Mouse (Mus musculus): ENCODE results near the gene Slc15a1.
"Not testable (repeated sequence)": the region's sequence is repeated elsewhere in the genome, so short reads cannot be mapped to it uniquely, and the experiment has no call there.

Slc15a1 gene

GRCm38 (mm10) chr14:121451424-121452029 lies 53.5 kb downstream of the Slc15a1 start:
- DNase-seq (ENCODE audit: low spot score in 2 of 2): no peak

- peak; percentile 67 to 81 for DNase-seq (ENCODE audit: low spot score in 2 of 2)
Observed at GRCm38 (mm10) chr14:121450504-121451423, 54.3 kb downstream of the Slc15a1 start.

GRCm38 (mm10) chr14:121446951-121447350 lies 58.1 kb downstream of the Slc15a1 start:
- DNase-seq (ENCODE audit: low spot score in 2 of 2): peak; percentile 59 to 70

GRCm38 (mm10) chr14:121445194-121445593 lies 59.9 kb downstream of the Slc15a1 start:
- DNase-seq (ENCODE audit: low spot score in 2 of 2): peak; percentile 81 to 93

GRCm38 (mm10) chr14:121440807-121441206 lies 64.2 kb downstream of the Slc15a1 start:
- DNase-seq (ENCODE audit: low spot score in 2 of 2): no peak

GRCm38 (mm10) chr14:121437026-121437425 lies 68.0 kb downstream of the Slc15a1 start:
- peak in 1 of 2 experiments; percentile 47 for DNase-seq (ENCODE audit: low spot score in 2 of 2)

- DNase-seq (ENCODE audit: low spot score in 2 of 2): no peak
Observed at GRCm38 (mm10) chr14:121436455-121436854, 68.6 kb downstream of the Slc15a1 start.

GRCm38 (mm10) chr14:121435794-121436193 lies 69.3 kb downstream of the Slc15a1 start:
- no peak for DNase-seq (ENCODE audit: low spot score in 2 of 2)

GRCm38 (mm10) chr14:121431261-121431660 lies 73.8 kb downstream of the Slc15a1 start:
- DNase-seq (ENCODE audit: low spot score in 2 of 2): no peak

- no peak for DNase-seq (ENCODE audit: low spot score in 2 of 2)
Observed at GRCm38 (mm10) chr14:121429854-121430535, 75.1 kb downstream of the Slc15a1 start.

- DNase-seq (ENCODE audit: low spot score in 2 of 2): no peak
Observed at GRCm38 (mm10) chr14:121428148-121428547, 76.9 kb downstream of the Slc15a1 start.

GRCm38 (mm10) chr14:121426743-121427142 lies 78.3 kb downstream of the Slc15a1 start:
- DNase-seq (ENCODE audit: low spot score in 2 of 2): no peak

GRCm38 (mm10) chr14:121425004-121425793 lies 79.9 kb downstream of the Slc15a1 start:
- DNase-seq (ENCODE audit: low spot score in 2 of 2): no peak

GRCm38 (mm10) chr14:121423341-121423751 lies 81.7 kb downstream of the Slc15a1 start:
- no peak for DNase-seq (ENCODE audit: low spot score in 2 of 2)

GRCm38 (mm10) chr14:121422664-121423340 lies 82.2 kb downstream of the Slc15a1 start:
- DNase-seq (ENCODE audit: low spot score in 2 of 2): peak in 1 of 2 experiments; percentile 38

- DNase-seq (ENCODE audit: low spot score in 2 of 2): no peak
Observed at GRCm38 (mm10) chr14:121422000-121422399, 83.1 kb downstream of the Slc15a1 start.

- no peak for DNase-seq (ENCODE audit: low spot score in 2 of 2)
Observed at GRCm38 (mm10) chr14:121417594-121417993, 87.5 kb downstream of the Slc15a1 start.

GRCm38 (mm10) chr14:121416626-121417319 lies 88.3 kb downstream of the Slc15a1 start:
- DNase-seq (ENCODE audit: low spot score in 2 of 2): no peak

GRCm38 (mm10) chr14:121414635-121415241 lies 90.3 kb downstream of the Slc15a1 start:
- DNase-seq (ENCODE audit: low spot score in 2 of 2): no peak

GRCm38 (mm10) chr14:121413726-121414125 lies 91.3 kb downstream of the Slc15a1 start:
- not testable (repeated sequence) for DNase-seq (ENCODE audit: low spot score in 2 of 2)

All from spleen, postnatal 4 days (tissue).